Mouse (Mus musculus): Measurements from ENCODE around the gene Pigu. TPM values are rescaled to one million over a fixed set of nuclear protein-coding genes. Genes with fewer than 3 reads are reported as not detected.

Gene Pigu
- 25.1 and 26.4 TPM in 2 replicates for polyA plus RNA-seq (2015; fragmentation: Nextera tagmentation; extraction: Ambion mirVana)

GRCm38 (mm10) chr2:155356971-155357591 lies at the start of gene Pigu:
TSS of gene Pigu (minus strand) at chr2:155357430.

GRCm38 (mm10) chr2:155380261-155381059 lies 23.2 kb upstream of the Pigu start, which contains the start of gene Trp53inp2:
TSS of gene Trp53inp2 (plus strand) at chr2:155381059.

DNA sequence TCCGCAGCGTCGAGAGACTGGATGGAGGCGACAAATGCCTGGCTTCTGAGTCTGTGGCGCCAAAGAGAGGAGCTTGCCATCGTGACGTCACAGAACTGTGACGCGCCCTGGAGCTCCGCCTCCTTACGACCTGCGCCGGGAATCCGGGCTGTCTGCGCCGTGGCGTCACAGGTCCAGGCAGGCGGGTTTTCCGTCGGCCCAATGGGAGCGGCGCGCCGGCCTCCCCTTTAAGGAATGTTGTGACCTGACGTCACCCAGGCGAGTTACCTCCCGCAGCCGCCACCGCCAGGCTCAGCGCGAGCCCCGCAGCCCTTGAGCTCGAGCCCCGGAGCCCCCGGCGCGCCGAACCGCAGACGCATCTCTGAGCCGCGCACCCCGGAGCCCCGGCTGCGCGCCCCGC lies 81.0 kb downstream of the Pigu start, which contains the start of gene Map1lc3a:
Gene Map1lc3a, plus strand, starts transcription at position 103 of the 400 bp plus-strand sequence.

GRCm38 (mm10) chr2:155236362-155236992 lies 120.8 kb downstream of the Pigu start, which contains the start of gene Dynlrb1:
TSS of gene Dynlrb1 (plus strand) at chr2:155236533.

MicroRNAs encoded within 50 kb of the gene (microRNA counts, 519-probe panel; counts per million panel counts)
- microRNA mmu-miR-695, result not detected

Small RNA genes within 50 kb of the gene (microRNA-seq; reads per million reads assigned to microRNA genes)
- gene Mir695, result not detected

Other genes starting within 250 kb of the Pigu start
- 28.3 and 29.1 TPM in 2 replicates for gene Itch, start 223.9 kb downstream of the Pigu start, polyA plus RNA-seq (2015; fragmentation: Nextera tagmentation; extraction: Ambion mirVana)
- gene Dynlrb1, start 120.9 kb downstream of the Pigu start, polyA plus RNA-seq (2015; fragmentation: Nextera tagmentation; extraction: Ambion mirVana), result 435 and 443 TPM in 2 replicates
- gene Map1lc3a, start 81.1 kb downstream of the Pigu start, polyA plus RNA-seq (2015; fragmentation: Nextera tagmentation; extraction: Ambion mirVana), result 243 and 273 TPM in 2 replicates
- gene Trp53inp2, start 23.6 kb upstream of the Pigu start, polyA plus RNA-seq (2015; fragmentation: Nextera tagmentation; extraction: Ambion mirVana), result 27.1 and 35.5 TPM in 2 replicates
- 12.9 and 13.5 TPM in 2 replicates for gene Ncoa6, start 116.5 kb upstream of the Pigu start, polyA plus RNA-seq (2015; fragmentation: Nextera tagmentation; extraction: Ambion mirVana)
- gene Acss2, start 160.5 kb upstream of the Pigu start, polyA plus RNA-seq (2015; fragmentation: Nextera tagmentation; extraction: Ambion mirVana), result 8.3 and 9.9 TPM in 2 replicates
- 1.9 and 2.7 TPM in 2 replicates for gene Ggt7, start 160.8 kb upstream of the Pigu start, polyA plus RNA-seq (2015; fragmentation: Nextera tagmentation; extraction: Ambion mirVana)
- gene Gss, start 235.4 kb upstream of the Pigu start, polyA plus RNA-seq (2015; fragmentation: Nextera tagmentation; extraction: Ambion mirVana), result 17.9 and 18.7 TPM in 2 replicates